Mouse (Mus musculus) testis, adult 2 months (tissue): ENCODE data around the gene Selenok. TPM values are rescaled to one million over a fixed set of nuclear protein-coding genes. Genes with fewer than 3 reads are reported as not detected.
A peak's percentile ranks its signal among the peaks of the same experiment; 100 is the strongest.

Source experiments
- H3K27ac ChIP-seq: fragments of 200-500 bp; 2 replicates; pipeline ENCODE4 v1.5.1; 2012; ENCODE audit warnings: low read depth, low read length; ENCODE audit not compliant: control insufficient read depth, insufficient read depth
- H3K27me3 ChIP-seq: fragments of 200-500 bp; 2 replicates; pipeline ENCODE4 v1.6.1; 2012; ENCODE audit warnings: mild to moderate bottlenecking, low read length, moderate library complexity; ENCODE audit not compliant: control insufficient read depth, insufficient read depth
- H3K36me3 ChIP-seq: fragments of 200-500 bp; 2 replicates; pipeline ENCODE4 v1.6.1; 2012; ENCODE audit warnings: mild to moderate bottlenecking, low read length; ENCODE audit not compliant: control insufficient read depth, insufficient read depth
- H3K4me1 ChIP-seq: fragments of 200-500 bp; 2 replicates; pipeline ENCODE4 v1.6.1; 2012; ENCODE audit warnings: low read length; ENCODE audit not compliant: control insufficient read depth, insufficient read depth
- H3K4me3 ChIP-seq: fragments of 200-500 bp; 2 replicates; pipeline ENCODE4 v1.5.1; 2012; ENCODE audit warnings: low read depth, mild to moderate bottlenecking, low read length, moderate library complexity, mixed read lengths; ENCODE audit not compliant: control insufficient read depth
- CTCF ChIP-seq: fragments of 200-500 bp; IDR thresholded peaks from 2 replicates; pipeline ENCODE4 v1.5.1; 2012; ENCODE audit warnings: low read depth, mild to moderate bottlenecking, inconsistent platforms, low read length, moderate library complexity; ENCODE audit not compliant: control insufficient read depth, insufficient read depth, insufficient replicate concordance
- POLR2A ChIP-seq: fragments of 200-500 bp; IDR thresholded peaks from 2 replicates; pipeline ENCODE4 v1.6.1; 2012; ENCODE audit warnings: low read depth, mild to moderate bottlenecking, inconsistent platforms, low read length, moderate library complexity; ENCODE audit not compliant: control insufficient read depth
- polyA plus RNA-seq: library from polyadenylated mRNA; depleted of rRNA; stranded (reverse); fragments of >200 nt; gene quantifications from 2 replicates; pipeline ENCODE4 v1.2.3, GENCODE M21; 2012; rRNA removed

Selenok gene
- 67.0 and 94.4 TPM in 2 replicates for polyA plus RNA-seq

GRCm38 (mm10) chr14:29968075-29968821 lies at the start of gene Selenok:
Gene Selenok (plus strand): TSS chr14:29968308.
- Histone ChIP-seq H3K27me3 (no peaks in the 10 kb centered on the region), H3K4me1 (peaks cover 5% of the 10 kb centered on the region; the same call in 1 of the 2 replicates), H3K4me3 (peak within 1 kb of the TSS; percentile 87), H3K36me3 (no peaks in the 10 kb centered on the region; the same call in 1 of the 2 replicates), H3K27ac (peak within 1 kb of the TSS; percentile 85)
- TF ChIP-seq CTCF: no peak
- TF ChIP-seq POLR2A: peak; percentile 90

GRCm38 (mm10) chr14:29928966-29929365 lies 39.1 kb upstream of the Selenok start:
- Histone ChIP-seq H3K27me3 (no peaks in the 10 kb centered on the region), H3K36me3 (no peaks in the 10 kb centered on the region), H3K4me1 (no peaks in the 10 kb centered on the region), H3K4me3 (no peak overlapping the region), H3K27ac (no peak overlapping the region)
- TF ChIP-seq CTCF (no peak), POLR2A (no peak)

- H3K4me3 ChIP-seq: no peak overlapping the region
- H3K27ac ChIP-seq: no peak overlapping the region
- H3K4me1 ChIP-seq: peaks cover 14% of the 10 kb centered on the region
- H3K36me3 ChIP-seq: no peaks in the 10 kb centered on the region
- TF ChIP-seq CTCF (no peak), POLR2A (no peak)
- no peaks in the 10 kb centered on the region for H3K27me3 ChIP-seq
These were observed 32.6 kb upstream of the Selenok start for GRCm38 (mm10) chr14:29935516-29935915.

GRCm38 (mm10) chr14:29937466-29937865 lies 30.6 kb upstream of the Selenok start:
- H3K27ac ChIP-seq: no peak overlapping the region
- no peak overlapping the region for H3K4me3 ChIP-seq
- H3K36me3 ChIP-seq: no peaks in the 10 kb centered on the region
- TF ChIP-seq CTCF: no peak
- TF ChIP-seq POLR2A: no peak
- H3K4me1 ChIP-seq: peaks cover 14% of the 10 kb centered on the region
- H3K27me3 ChIP-seq: no peaks in the 10 kb centered on the region

- Histone ChIP-seq H3K27me3 (no peaks in the 10 kb centered on the region), H3K27ac (no peak overlapping the region), H3K4me1 (peaks cover 14% of the 10 kb centered on the region), H3K4me3 (no peak overlapping the region; the same call in 1 of the 2 replicates), H3K36me3 (no peaks in the 10 kb centered on the region)
- 0 out of 2 replicates have a peak, but pooled peaks have one; percentile 3 for TF ChIP-seq CTCF
- no peak for TF ChIP-seq POLR2A
These were observed 28.4 kb upstream of the Selenok start for GRCm38 (mm10) chr14:29939600-29940312.

GRCm38 (mm10) chr14:29940313-29940812 lies 27.7 kb upstream of the Selenok start:
- Histone ChIP-seq H3K4me1 (peaks cover 14% of the 10 kb centered on the region), H3K27ac (no peak overlapping the region), H3K36me3 (no peaks in the 10 kb centered on the region), H3K27me3 (no peaks in the 10 kb centered on the region), H3K4me3 (no peak overlapping the region)
- no peak for TF ChIP-seq POLR2A
- TF ChIP-seq CTCF: no peak

GRCm38 (mm10) chr14:29940877-29941276 lies 27.2 kb upstream of the Selenok start:
- no peak for TF ChIP-seq CTCF
- TF ChIP-seq POLR2A: no peak
- Histone ChIP-seq H3K4me3 (no peak overlapping the region), H3K27ac (no peak overlapping the region), H3K27me3 (no peaks in the 10 kb centered on the region), H3K4me1 (peaks cover 14% of the 10 kb centered on the region), H3K36me3 (no peaks in the 10 kb centered on the region)
